Mouse (Mus musculus) stomach, embryonic 14.5 days (tissue): ENCODE data around the gene 4921504E06Rik. TPM values are rescaled to one million over a fixed set of nuclear protein-coding genes. Genes with fewer than 3 reads are reported as not detected.
A peak's percentile ranks its signal among the peaks of the same experiment; 100 is the strongest.

ENCODE experiments used
- ATAC-seq: fragments of 200-750 bp; cut with Nextera tagmentation; 2 replicates; pipeline ENCODE4 v1.8.0; 2017; ENCODE audit warnings: low read depth, moderate TSS enrichment; ENCODE audit not compliant: insufficient number of reproducible peaks, insufficient read depth, low FRiP score
- H3K27ac ChIP-seq: fragments of 300-500 bp; sonication (generic); 2 replicates; pipeline ENCODE4 v1.5.1; 2014; ENCODE audit warnings: mild to moderate bottlenecking, low read length, moderate library complexity, mixed read lengths
- H3K27me3 ChIP-seq: fragments of 300-500 bp; sonication (generic); 2 replicates; pipeline ENCODE4 v1.6.1; 2014; ENCODE audit warnings: low read length, control low read depth, mixed read lengths; ENCODE audit not compliant: control insufficient read depth, insufficient read depth
- H3K36me3 ChIP-seq: fragments of 300-500 bp; sonication (generic); 2 replicates; pipeline ENCODE4 v1.6.1; 2014; ENCODE audit warnings: mild to moderate bottlenecking, control low read depth, low read length, moderate library complexity, mixed read lengths; ENCODE audit not compliant: control insufficient read depth, insufficient read depth
- H3K4me1 ChIP-seq: fragments of 300-500 bp; sonication (generic); 2 replicates; pipeline ENCODE4 v1.6.1; 2014; ENCODE audit warnings: low read length, control low read depth, mixed read lengths; ENCODE audit not compliant: control insufficient read depth, insufficient read depth
- H3K4me2 ChIP-seq: fragments of 300-500 bp; sonication (generic); replicated peaks from 2 replicates; pipeline ENCODE4 v1.6.1; 2014; ENCODE audit warnings: low read depth, low read length, control low read depth
- H3K4me3 ChIP-seq: fragments of 300-500 bp; sonication (generic); 2 replicates; pipeline ENCODE4 v1.5.1; 2014; ENCODE audit warnings: low read depth, low read length, control low read depth
- H3K9ac ChIP-seq: fragments of 300-500 bp; sonication (generic); replicated peaks from 2 replicates; pipeline ENCODE4 v1.6.1; 2014; ENCODE audit warnings: low read depth, mild to moderate bottlenecking, control low read depth, low read length, moderate library complexity, mixed read lengths
- H3K9me3 ChIP-seq: fragments of 300-500 bp; sonication (generic); 2 replicates; pipeline ENCODE4 v1.6.1; 2016; ENCODE audit warnings: low read depth, low read length, control low read depth; ENCODE audit not compliant: control insufficient read depth
- WGBS: fragments of 180-500 bp; shearing (Covaris S2); extraction: QIAGEN DNeasy Blood & Tissue Kit; methylation state at CpG from one replicate; pipeline ENCODE4 v1.1.7; 2014; 5-methylcytosine and 5-hydroxymethylcytosine counted together
- polyA plus RNA-seq: library from polyadenylated mRNA; unstranded; fragments of >200 nt; fragmentation: Nextera tagmentation; extraction: Ambion mirVana; gene quantifications from 2 replicates; pipeline ENCODE4 v1.2.1, GENCODE M21; 2014

Gene 4921504E06Rik
- polyA plus RNA-seq, 1 experiment from 2014 or later, result not detected

DNA sequence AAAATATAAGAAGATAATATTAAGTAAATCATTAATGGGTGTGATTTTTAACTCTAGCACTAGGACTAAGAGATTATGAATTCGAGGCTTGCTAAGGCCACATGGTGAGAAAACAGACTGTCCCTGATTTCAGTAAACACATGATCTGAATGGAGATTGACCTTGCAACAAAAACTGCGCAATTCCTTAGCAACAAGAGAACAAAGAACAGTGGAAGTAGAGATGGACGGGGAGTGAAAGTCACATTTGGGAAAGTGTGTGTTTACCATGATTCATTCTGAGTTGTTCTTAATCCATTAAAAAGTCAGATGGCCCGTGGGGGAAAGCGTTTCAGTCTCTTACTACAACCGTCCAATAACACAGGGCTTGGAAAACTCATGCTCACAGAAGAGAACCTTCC lies 25.5 kb upstream of the 4921504E06Rik start:
- Histone ChIP-seq H3K27me3 (no peaks in the 10 kb centered on the region), H3K9me3 (no peaks in the 10 kb centered on the region), H3K4me2 (no peak overlapping the region), H3K27ac (no peak overlapping the region), H3K4me1 (no peaks in the 10 kb centered on the region), H3K36me3 (no peaks in the 10 kb centered on the region), H3K9ac (no peak overlapping the region), H3K4me3 (no peak overlapping the region)
- 59% methylated on average over 6 of the region's 6 CpGs for WGBS
- no peak for ATAC-seq

DNA sequence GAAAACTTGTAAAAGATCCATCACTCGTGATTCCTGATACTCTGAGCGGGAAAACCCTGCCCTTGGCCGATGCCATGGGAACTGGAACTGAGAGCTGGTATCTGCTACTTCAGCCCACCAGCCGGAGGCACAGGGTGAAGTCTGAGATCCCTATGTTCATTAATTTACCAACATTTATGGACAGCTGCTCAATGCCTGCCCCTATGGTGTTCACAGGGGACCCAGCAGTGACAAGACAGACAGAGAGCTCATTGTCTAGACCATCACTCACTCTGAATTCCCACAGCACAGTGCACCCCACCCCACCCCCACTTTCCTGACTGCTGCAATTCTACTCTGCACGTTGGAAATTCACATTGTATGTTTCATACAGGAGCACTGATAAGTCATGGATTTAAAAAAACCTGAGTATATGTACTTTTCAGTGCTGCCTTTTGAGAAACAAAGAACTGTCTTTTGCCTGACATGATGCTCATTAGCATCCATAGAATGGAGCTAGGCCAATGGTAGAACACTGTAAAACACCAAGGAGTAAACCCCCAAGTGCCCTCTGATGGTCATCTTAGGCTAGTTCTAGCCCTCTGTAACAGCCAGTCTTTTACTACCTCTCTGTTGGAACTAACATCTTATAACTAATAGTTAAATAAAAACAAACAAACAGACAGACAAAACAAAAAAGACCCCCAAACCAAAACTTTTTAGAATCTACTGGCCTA lies 8.6 kb upstream of the 4921504E06Rik start:
- 0 out of 2 replicates have a peak, but pooled peaks have one; percentile 46 for ATAC-seq
- 75% methylated on average over 5 of the region's 5 CpGs for WGBS

DNA sequence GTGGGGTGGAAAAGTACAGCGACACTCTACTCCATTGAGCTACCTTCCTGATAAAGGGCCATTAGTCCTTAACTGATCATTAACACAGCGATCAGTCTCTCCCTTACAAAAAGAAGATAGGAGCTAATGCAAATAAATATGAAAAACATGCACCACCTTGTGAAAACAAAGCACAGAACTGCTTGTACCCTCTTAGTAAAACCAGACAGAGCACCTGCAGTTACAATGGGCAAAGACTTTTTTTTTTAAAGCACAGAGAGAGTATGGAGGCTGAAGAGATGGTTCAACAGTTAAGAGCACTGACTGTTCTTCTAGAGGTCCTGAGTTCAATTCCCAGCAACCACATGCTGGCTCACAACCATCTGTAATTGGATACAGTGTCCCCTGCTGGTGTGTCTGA lies 6.9 kb upstream of the 4921504E06Rik start:
- Histone ChIP-seq H3K4me3 (no peak overlapping the region), H3K36me3 (no peaks in the 10 kb centered on the region), H3K9me3 (no peaks in the 10 kb centered on the region), H3K27me3 (no peaks in the 10 kb centered on the region), H3K4me1 (no peaks in the 10 kb centered on the region), H3K4me2 (no peak overlapping the region), H3K27ac (no peak overlapping the region), H3K9ac (no peak overlapping the region)
- WGBS, result 60% methylated on average over 2 of the region's 2 CpGs
- no peak for ATAC-seq

More for the DNA sequence above, 8.6 kb upstream of the 4921504E06Rik start:
- Histone ChIP-seq H3K36me3 (no peaks in the 10 kb centered on the region), H3K27ac (no peak overlapping the region), H3K4me3 (no peak overlapping the region), H3K4me2 (no peak overlapping the region), H3K27me3 (no peaks in the 10 kb centered on the region), H3K9me3 (no peaks in the 10 kb centered on the region), H3K9ac (no peak overlapping the region), H3K4me1 (no peaks in the 10 kb centered on the region)

DNA sequence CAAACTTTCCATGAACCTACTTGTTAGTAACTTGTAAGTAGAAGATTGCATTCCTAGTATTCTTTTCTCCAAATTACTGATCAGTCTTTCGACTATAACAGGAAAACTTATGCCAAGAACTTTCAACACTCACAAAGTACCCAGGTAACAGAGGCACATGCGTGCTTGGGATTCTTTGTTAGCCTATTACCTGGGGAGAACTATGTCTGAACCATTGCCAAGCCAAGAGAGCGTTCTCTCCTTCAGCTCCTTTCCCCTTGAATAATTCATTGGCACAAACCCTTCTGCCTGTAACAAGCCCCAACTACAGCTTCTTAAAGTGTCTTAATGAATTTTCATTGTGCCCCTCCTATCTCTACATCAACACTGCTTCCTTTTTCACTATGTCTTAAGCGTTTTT lies 6.4 kb upstream of the 4921504E06Rik start:
- Histone ChIP-seq H3K4me2 (no peak overlapping the region), H3K4me3 (no peak overlapping the region), H3K4me1 (no peaks in the 10 kb centered on the region), H3K9ac (no peak overlapping the region), H3K27ac (no peak overlapping the region), H3K36me3 (no peaks in the 10 kb centered on the region), H3K27me3 (no peaks in the 10 kb centered on the region), H3K9me3 (no peaks in the 10 kb centered on the region)
- no peak for ATAC-seq
- WGBS, result 64% methylated on average over 4 of the region's 4 CpGs

DNA sequence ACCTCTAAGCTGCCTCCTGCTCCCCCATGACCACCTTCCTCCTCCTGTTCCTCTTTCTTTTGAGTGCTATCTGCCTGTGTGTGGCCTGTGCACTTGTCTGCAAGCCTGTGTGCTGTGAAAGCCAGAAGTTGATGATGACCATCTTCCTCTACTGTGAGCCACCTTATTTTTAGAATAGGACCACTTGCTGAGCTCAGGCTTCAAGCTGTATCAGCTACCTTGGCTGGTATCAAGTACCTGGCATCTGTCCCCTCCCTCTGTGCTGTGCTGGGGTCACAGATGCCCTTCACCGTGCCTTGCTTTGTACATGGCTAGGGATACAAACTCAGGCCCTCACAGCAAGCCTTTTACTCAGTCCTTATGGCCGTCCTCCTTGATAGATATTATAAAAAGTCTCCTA lies 2.3 kb downstream of the 4921504E06Rik start:
- ATAC-seq, result no peak
- no peak overlapping the region for H3K9ac ChIP-seq
- H3K36me3 ChIP-seq, result no peaks in the 10 kb centered on the region

DNA sequence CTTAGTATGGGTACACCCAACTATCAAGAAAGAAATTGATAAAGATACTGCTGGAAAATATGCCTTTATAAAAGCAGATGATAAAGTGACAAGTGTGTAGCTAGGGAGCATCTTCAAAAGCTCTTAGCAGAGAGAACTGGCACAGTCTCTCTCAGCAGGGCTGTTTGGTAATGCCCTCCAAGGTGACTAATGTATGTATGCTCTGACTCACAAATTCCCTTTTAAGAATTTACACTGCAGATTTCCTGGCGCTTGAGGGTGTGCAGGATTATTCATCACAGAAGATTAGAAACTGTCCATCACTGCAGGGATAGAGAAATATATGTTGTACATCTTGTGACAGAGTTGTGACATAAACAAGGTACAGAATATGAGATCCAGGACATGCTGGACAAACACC lies 12.8 kb downstream of the 4921504E06Rik start:
- Histone ChIP-seq H3K9me3 (no peaks in the 10 kb centered on the region), H3K4me1 (no peaks in the 10 kb centered on the region), H3K27ac (no peak overlapping the region), H3K27me3 (no peaks in the 10 kb centered on the region), H3K36me3 (no peaks in the 10 kb centered on the region), H3K9ac (no peak overlapping the region), H3K4me2 (no peak overlapping the region), H3K4me3 (no peak overlapping the region)
- 67% methylated on average over 1 of the region's 1 CpGs for WGBS
- no peak for ATAC-seq

More for the DNA sequence above, 2.3 kb downstream of the 4921504E06Rik start:
- Histone ChIP-seq H3K4me1 (no peaks in the 10 kb centered on the region), H3K9me3 (no peaks in the 10 kb centered on the region), H3K27ac (no peak overlapping the region), H3K4me2 (no peak overlapping the region), H3K27me3 (no peaks in the 10 kb centered on the region), H3K4me3 (no peak overlapping the region)
- WGBS, result 91% methylated on average over 2 of the region's 2 CpGs

DNA sequence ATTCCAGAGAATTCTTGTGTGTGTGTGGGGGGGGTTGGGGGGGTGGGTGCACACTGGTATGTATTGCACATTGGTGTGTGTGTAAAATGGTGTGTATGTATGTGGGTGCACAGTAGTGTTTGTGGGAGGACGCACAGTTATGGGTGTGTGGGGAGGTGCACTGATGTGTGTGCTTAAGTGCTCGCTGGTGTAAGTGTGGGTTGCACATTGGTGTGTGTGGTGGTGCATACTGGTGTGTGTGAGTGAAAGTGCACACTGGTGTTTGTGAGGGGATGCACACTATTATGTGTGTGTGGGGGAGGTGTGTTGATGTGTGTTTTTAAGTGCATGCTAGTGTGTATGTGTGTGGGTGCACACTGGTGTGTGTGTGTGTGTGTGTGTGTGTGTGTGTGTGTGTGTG lies 24.3 kb downstream of the 4921504E06Rik start:
- Histone ChIP-seq H3K4me3 (no peak overlapping the region), H3K27me3 (no peaks in the 10 kb centered on the region), H3K4me1 (no peaks in the 10 kb centered on the region), H3K36me3 (no peaks in the 10 kb centered on the region), H3K9ac (no peak overlapping the region), H3K9me3 (no peaks in the 10 kb centered on the region), H3K27ac (no peak overlapping the region), H3K4me2 (no peak overlapping the region)
- ATAC-seq, result peak; percentile 46; the same call in 1 of the 2 replicates
- 84% methylated on average over 2 of the region's 2 CpGs for WGBS

DNA sequence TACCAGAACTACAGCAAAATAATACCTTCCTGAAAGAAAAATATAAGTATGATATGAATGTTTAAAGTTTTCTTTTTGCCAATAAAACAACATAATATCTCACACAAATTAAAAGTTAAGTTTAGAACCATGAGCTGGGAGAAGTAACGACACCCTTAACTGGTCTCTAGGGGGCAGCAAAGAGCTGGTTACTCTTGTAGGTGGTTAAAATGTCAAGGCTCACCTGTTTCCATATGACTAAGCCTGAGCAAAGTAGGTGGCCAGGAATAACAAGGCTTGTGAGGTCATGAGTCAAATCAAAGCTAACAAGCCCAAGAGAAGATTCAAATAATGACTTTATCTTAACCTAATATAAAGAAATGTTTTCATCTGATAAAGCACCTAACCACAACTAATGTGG lies 24.9 kb downstream of the 4921504E06Rik start:
- no peak overlapping the region for H3K4me3 ChIP-seq
- H3K27ac ChIP-seq, result no peak overlapping the region
- H3K9ac ChIP-seq, result no peak overlapping the region
- no peaks in the 10 kb centered on the region for H3K36me3 ChIP-seq
- ATAC-seq, result no peak
- H3K27me3 ChIP-seq, result no peaks in the 10 kb centered on the region
- H3K4me1 ChIP-seq, result no peaks in the 10 kb centered on the region
- no peak overlapping the region for H3K4me2 ChIP-seq
- WGBS, result 2% methylated on average over 1 of the region's 1 CpGs
- no peaks in the 10 kb centered on the region for H3K9me3 ChIP-seq

DNA sequence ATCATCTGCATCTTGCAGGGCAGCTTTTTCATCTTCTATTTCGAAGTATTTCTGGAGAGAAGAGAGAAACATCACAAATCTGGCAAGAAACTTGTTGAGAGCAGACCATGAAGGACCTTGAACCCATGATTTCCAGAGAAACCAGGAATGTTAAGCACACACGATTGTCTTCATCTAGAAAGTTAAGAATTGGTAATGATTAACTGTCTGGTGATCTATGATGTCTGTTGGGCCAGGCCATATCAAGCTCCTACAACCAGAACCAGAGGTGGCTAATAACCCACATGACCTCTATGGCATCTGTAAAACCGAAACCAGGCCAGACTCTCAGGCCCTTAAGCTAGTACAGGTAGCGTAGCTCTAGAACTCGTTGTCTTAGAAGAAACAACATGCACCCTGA lies 29.6 kb downstream of the 4921504E06Rik start:
- Histone ChIP-seq H3K9me3 (no peaks in the 10 kb centered on the region), H3K4me1 (no peaks in the 10 kb centered on the region), H3K27me3 (peaks cover 4% of the 10 kb centered on the region; the same call in 1 of the 2 replicates), H3K4me3 (no peak overlapping the region), H3K27ac (no peak overlapping the region), H3K36me3 (no peaks in the 10 kb centered on the region), H3K9ac (no peak overlapping the region), H3K4me2 (no peak overlapping the region)
- ATAC-seq, result no peak
- 74% methylated on average over 5 of the region's 5 CpGs for WGBS
